Mouse (Mus musculus): ENCODE data around the gene Sim2. TPM values are rescaled to one million over a fixed set of nuclear protein-coding genes. Genes with fewer than 3 reads are reported as not detected.

The Sim2 gene
- polyA plus RNA-seq, 1 experiment from 2014 or later = 0.16 TPM

DNA sequence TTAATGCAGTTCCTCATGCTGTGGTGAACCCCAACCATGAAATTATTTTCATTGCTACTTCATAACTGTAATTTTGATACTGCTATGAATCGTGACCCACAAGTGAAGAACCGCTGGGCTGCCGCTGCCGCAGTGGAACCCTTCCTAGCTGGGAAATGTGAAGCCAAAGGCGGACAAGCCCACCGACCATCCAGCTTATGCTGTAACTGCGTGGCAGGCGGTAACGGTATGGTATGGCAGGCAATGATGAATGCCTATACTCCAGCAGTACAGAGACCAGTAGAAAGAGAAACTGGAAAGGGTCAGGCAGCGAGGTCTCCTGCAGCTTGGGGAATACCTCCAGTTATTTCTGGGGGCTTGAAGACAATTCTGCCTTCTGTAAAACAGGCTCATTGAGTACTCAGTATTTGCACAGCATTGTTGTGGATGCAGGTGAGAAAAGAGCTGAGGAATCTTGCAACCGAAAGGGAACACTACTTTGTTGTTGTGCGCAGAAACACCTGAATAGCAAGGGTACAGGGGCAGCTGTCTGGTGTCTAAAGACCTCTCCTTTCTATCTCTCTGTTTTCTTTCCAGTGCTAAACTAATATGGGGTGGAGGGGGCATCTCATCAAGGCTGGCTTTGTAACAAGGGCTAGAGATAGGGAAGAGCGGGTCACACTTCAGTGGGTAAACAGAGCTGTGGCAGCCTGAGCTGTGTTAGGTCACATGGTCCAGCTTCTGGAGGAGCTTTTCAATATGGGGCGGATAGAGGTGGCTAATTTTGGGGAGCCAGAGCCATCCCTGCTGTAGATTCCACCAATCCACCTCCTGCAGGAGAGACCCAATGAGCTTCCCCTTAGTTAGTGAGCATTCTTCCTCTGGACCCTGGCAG is 4.3 kb downstream of the Sim2 start:
- Histone ChIP-seq H3K36me3 (no peaks in the 10 kb centered on the region), H3K27me3 (replicated peaks) (peaks cover 100% of the 10 kb centered on the region), H3K4me1 (peaks cover 22% of the 10 kb centered on the region), H3K9me3 (no peaks in the 10 kb centered on the region), H3K4me2 (replicated peaks) (no peak overlapping the region), H3K9ac (no peak overlapping the region), H3K27ac (no peak overlapping the region), H3K4me3 (no peak overlapping the region)
- no peak for ATAC-seq (ENCODE audit: low FRiP score, low read depth)
- 3% methylated on average over 14 of the region's 14 CpGs for WGBS

GRCm38 (mm10) chr16:94092511-94093150 is 7.9 kb downstream of the Sim2 start:
- Histone ChIP-seq H3K27ac (no peak overlapping the region), H3K36me3 (no peaks in the 10 kb centered on the region), H3K27me3 (replicated peaks) (peaks cover 96% of the 10 kb centered on the region), H3K9ac (no peak overlapping the region), H3K9me3 (no peaks in the 10 kb centered on the region), H3K4me2 (replicated peaks) (no peak overlapping the region), H3K4me3 (no peak overlapping the region), H3K4me1 (0 out of 2 replicates have a peak, but pooled peaks cover 4% of the 10 kb centered on the region)
- WGBS = 1% methylated on average over 12 of the region's 12 CpGs
- ATAC-seq (ENCODE audit: low FRiP score, low read depth) = no peak

DNA sequence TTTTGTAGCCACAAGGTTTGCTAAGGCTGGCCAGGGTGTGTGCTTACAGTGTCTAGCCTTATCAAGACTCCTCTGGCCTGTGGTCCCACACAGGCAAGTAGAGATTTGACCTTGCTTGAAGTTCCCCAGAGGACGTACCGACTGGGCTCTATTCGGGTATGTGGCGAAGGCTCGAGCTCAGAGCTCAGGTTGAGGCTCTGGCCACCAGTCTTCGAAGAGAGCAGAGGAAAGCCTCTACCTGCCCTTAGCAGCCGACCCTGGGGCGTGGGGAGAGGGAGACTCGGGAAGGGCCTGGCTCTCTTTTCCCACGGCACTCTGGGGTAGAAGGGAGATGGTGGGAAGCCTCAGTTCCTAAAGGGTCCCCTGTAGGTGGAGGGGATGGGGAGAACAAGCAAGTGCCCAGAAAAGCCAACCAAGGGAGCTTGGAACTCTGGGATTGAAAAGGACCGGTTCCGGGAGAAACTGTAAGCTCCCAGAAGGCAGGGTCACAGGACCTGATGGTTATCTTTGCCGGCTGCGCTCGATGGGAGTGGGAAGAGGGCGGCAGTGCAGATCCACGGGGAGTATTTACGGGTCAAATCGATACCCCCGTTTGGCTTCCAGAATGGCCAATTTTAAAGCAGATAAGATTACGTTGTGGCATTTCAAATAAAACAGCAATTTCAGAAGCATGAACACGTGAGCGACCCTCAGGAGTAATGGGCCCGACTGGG is 8.6 kb downstream of the Sim2 start:
- Histone ChIP-seq H3K27me3 (replicated peaks) (peaks cover 96% of the 10 kb centered on the region), H3K27ac (no peak overlapping the region), H3K4me3 (0 out of 2 replicates have a peak overlapping the region, but pooled peaks have one; percentile 3), H3K9ac (no peak overlapping the region), H3K9me3 (no peaks in the 10 kb centered on the region), H3K36me3 (no peaks in the 10 kb centered on the region), H3K4me2 (replicated peaks) (no peak overlapping the region), H3K4me1 (0 out of 2 replicates have a peak, but pooled peaks cover 4% of the 10 kb centered on the region)
- WGBS = 1% methylated on average over 24 of the region's 24 CpGs
- ATAC-seq (ENCODE audit: low FRiP score, low read depth) = no peak

GRCm38 (mm10) chr16:94094251-94095108 is 9.7 kb downstream of the Sim2 start:
- no peak overlapping the region for H3K4me3 ChIP-seq
- H3K9me3 ChIP-seq = no peaks in the 10 kb centered on the region
- H3K4me2 ChIP-seq (replicated peaks) = no peak overlapping the region
- H3K36me3 ChIP-seq = no peaks in the 10 kb centered on the region
- WGBS = under 1% methylated on average over 47 of the region's 48 CpGs
- H3K27me3 ChIP-seq (replicated peaks) = peaks cover 96% of the 10 kb centered on the region
- no peak overlapping the region for H3K27ac ChIP-seq
- ATAC-seq (ENCODE audit: low FRiP score, low read depth) = no peak
- 0 out of 2 replicates have a peak, but pooled peaks cover 4% of the 10 kb centered on the region for H3K4me1 ChIP-seq
- H3K9ac ChIP-seq = no peak overlapping the region

- Histone ChIP-seq H3K9ac (no peak overlapping the region), H3K4me2 (replicated peaks) (no peak overlapping the region), H3K27me3 (replicated peaks) (peaks cover 96% of the 10 kb centered on the region), H3K4me1 (0 out of 2 replicates have a peak, but pooled peaks cover 4% of the 10 kb centered on the region), H3K9me3 (no peaks in the 10 kb centered on the region), H3K27ac (no peak overlapping the region), H3K36me3 (no peaks in the 10 kb centered on the region), H3K4me3 (no peak overlapping the region)
- ATAC-seq (ENCODE audit: low FRiP score, low read depth) = no peak
- 1% methylated on average over 26 of the region's 26 CpGs for WGBS
Measured at GRCm38 (mm10) chr16:94095109-94095822, 10.5 kb downstream of the Sim2 start.

DNA sequence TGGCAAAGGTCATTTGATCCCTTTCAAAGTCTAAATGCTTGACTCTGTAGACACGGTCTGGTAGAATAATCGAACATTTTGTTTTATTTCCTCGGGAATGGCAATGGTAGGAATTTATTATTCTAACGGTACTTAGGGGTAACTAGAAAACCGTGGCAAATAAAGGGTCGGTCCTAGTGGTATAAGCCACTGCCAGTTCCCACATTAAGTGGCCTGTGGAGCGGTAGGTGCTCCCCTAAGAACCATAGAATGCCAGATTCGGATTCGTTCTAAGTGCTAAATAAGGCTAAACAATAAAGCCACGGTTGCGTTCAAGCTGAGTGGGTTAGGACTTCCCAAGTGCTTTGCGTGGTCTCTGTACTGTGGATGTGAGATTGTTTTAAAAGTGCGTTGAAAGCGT is 11.7 kb downstream of the Sim2 start:
- Histone ChIP-seq H3K9ac (no peak overlapping the region), H3K4me2 (replicated peaks) (no peak overlapping the region), H3K4me3 (no peak overlapping the region), H3K27me3 (replicated peaks) (peaks cover 91% of the 10 kb centered on the region), H3K4me1 (0 out of 2 replicates have a peak, but pooled peaks cover 4% of the 10 kb centered on the region), H3K27ac (no peak overlapping the region), H3K36me3 (no peaks in the 10 kb centered on the region), H3K9me3 (no peaks in the 10 kb centered on the region)
- 2% methylated on average over 14 of the region's 14 CpGs for WGBS
- no peak for ATAC-seq (ENCODE audit: low FRiP score, low read depth)

DNA sequence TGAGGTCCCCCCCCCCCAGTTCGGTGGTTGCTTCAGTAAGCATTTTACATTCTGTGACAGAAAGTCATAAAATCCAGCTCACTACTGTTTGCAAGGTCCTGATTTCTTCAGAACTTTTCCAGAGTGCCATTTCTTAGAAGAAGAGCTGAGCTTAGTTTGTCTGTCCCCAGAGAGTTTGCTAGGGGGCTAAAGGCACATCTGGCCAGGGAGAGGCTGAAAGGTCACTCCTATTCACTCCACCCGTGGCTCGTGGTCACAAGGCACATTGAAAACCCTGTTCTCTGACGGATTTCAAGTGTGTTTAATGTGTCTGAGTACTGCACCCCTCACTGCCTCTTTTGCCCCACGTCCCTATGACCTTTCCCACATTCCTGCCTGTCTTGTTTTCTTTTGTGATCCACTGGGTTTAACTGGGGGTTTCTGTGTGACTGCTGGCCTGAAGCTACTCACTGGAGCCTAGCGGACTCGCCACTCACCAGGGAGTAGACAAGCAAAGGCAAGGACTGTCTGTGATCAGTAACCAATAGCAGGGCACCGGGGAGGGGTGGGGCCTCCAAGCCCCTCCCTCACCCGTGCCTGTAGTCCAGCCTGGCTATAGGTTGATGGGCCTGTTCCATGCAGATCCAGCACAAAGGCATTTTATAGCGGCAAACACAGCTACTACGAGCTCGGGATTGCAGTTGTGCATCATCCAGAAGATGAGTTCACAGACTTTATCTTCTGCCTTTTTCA is 13.2 kb downstream of the Sim2 start:
- H3K9ac ChIP-seq = no peak overlapping the region
- ATAC-seq (ENCODE audit: low FRiP score, low read depth) = peak; percentile 83; the same call in 1 of the 2 replicates
- no peak overlapping the region for H3K27ac ChIP-seq
- peaks cover 77% of the 10 kb centered on the region for H3K27me3 ChIP-seq (replicated peaks)
- 0 out of 2 replicates have a peak, but pooled peaks cover 4% of the 10 kb centered on the region for H3K4me1 ChIP-seq
- H3K36me3 ChIP-seq = no peaks in the 10 kb centered on the region
- no peak overlapping the region for H3K4me3 ChIP-seq
- no peaks in the 10 kb centered on the region for H3K9me3 ChIP-seq
- WGBS = 1% methylated on average over 12 of the region's 12 CpGs
- no peak overlapping the region for H3K4me2 ChIP-seq (replicated peaks)

DNA sequence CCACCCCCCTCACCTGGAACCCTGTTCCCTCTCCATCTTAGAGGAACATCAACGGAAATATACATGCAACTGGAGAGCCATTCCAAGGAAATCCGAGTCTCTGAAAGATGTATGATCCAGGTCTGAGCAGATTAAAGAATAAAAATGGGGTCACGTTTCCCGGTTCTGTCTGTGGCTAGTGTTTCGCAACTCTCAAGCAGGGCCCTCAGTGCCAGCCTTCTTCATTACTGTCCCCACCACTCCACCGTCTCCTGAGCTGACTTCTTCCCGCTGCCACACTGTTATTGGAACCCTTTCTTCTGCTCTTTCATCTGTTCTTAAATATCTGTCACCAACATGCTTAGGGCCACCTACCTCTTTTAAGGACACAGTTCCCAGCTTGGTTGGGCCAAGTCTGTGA is 28.4 kb downstream of the Sim2 start:
- Histone ChIP-seq H3K36me3 (no peaks in the 10 kb centered on the region), H3K4me1 (no peaks in the 10 kb centered on the region), H3K4me2 (replicated peaks) (no peak overlapping the region), H3K9me3 (no peaks in the 10 kb centered on the region), H3K27me3 (replicated peaks) (0 out of 2 replicates have a peak, but pooled peaks cover 4% of the 10 kb centered on the region), H3K9ac (no peak overlapping the region), H3K4me3 (no peak overlapping the region), H3K27ac (no peak overlapping the region)
- ATAC-seq (ENCODE audit: low FRiP score, low read depth) = no peak
- WGBS = 85% methylated on average over 7 of the region's 7 CpGs

DNA sequence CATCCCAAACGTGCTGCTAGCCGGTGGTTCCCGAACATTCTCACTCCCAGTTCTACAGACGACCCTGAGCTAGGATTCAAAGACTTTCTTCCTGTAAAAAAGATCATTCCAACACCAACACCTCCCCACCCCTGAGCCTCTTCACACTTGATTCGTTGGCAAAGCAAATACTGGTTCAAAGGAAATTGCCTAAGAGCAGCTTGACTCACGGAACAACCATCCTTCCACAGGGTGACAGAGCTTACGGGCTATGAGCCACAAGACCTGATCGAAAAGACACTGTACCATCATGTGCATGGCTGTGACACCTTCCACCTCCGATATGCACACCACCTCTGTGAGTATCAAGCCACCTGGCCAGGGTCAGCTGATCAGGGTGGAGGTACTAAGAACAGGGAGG is 30.0 kb downstream of the Sim2 start:
- 72% methylated on average over 9 of the region's 9 CpGs for WGBS
- no peak for ATAC-seq (ENCODE audit: low FRiP score, low read depth)
- no peaks in the 10 kb centered on the region for H3K36me3 ChIP-seq
- no peak overlapping the region for H3K9ac ChIP-seq
- no peak overlapping the region for H3K4me3 ChIP-seq
- H3K4me2 ChIP-seq (replicated peaks) = no peak overlapping the region
- H3K9me3 ChIP-seq = no peaks in the 10 kb centered on the region
- no peak overlapping the region for H3K27ac ChIP-seq
- peaks cover 11% of the 10 kb centered on the region; the same call in 1 of the 2 replicates for H3K27me3 ChIP-seq (replicated peaks)
- H3K4me1 ChIP-seq = no peaks in the 10 kb centered on the region

GRCm38 (mm10) chr16:94117333-94117732 is 32.6 kb downstream of the Sim2 start:
- no peak overlapping the region for H3K9ac ChIP-seq
- H3K27ac ChIP-seq = no peak overlapping the region
- H3K27me3 ChIP-seq (replicated peaks) = peaks cover 16% of the 10 kb centered on the region
- no peaks in the 10 kb centered on the region for H3K36me3 ChIP-seq
- 71% methylated on average over 6 of the region's 6 CpGs for WGBS
- no peak overlapping the region for H3K4me3 ChIP-seq
- ATAC-seq (ENCODE audit: low FRiP score, low read depth) = no peak
- no peaks in the 10 kb centered on the region for H3K4me1 ChIP-seq
- no peak overlapping the region for H3K4me2 ChIP-seq (replicated peaks)
- H3K9me3 ChIP-seq = no peaks in the 10 kb centered on the region

Measured in neural tube, embryonic 12.5 days (tissue).